Mouse (Mus musculus) adrenal gland, postnatal 4 days (tissue): Measurements from ENCODE around the gene A130010J15Rik. TPM values are rescaled to one million over a fixed set of nuclear protein-coding genes. Genes with fewer than 3 reads are reported as not detected.

Experiments
- DNase-seq, 2 experiments: peaks; one replicate each; pipeline ENCODE4 v3.0.0; 2021 to 2022; ENCODE audit warnings: low spot score in 2 of 2, mixed read lengths in 2 of 2
- total RNA-seq, 2 experiments: library from RNA; stranded (reverse); gene quantifications; 2 replicates each; pipeline ENCODE4 v1.2.3; 2021

The A130010J15Rik gene
- total RNA-seq, 2 experiments from 2014 or later: 4.8 to 5.7 TPM

- no peak for DNase-seq
These were observed 30.5 kb downstream of the A130010J15Rik start for GRCm38 (mm10) chr1:193198312-193198711.

GRCm38 (mm10) chr1:193200640-193201382 is 33.0 kb downstream of the A130010J15Rik start:
- no peak for DNase-seq

GRCm38 (mm10) chr1:193201383-193201778 is 33.5 kb downstream of the A130010J15Rik start, which contains the start of gene Traf3ip3:
TSS of gene Traf3ip3 (minus strand) at chr1:193201703.
- no peak for DNase-seq

GRCm38 (mm10) chr1:193203821-193204220 is 36.0 kb downstream of the A130010J15Rik start:
- no peak for DNase-seq

GRCm38 (mm10) chr1:193205431-193205830 is 37.6 kb downstream of the A130010J15Rik start:
- no peak for DNase-seq

- no peak for DNase-seq
These were observed 39.7 kb downstream of the A130010J15Rik start, which contains the start of gene Lamb3 for GRCm38 (mm10) chr1:193207503-193207902. TSS of gene Lamb3 (plus strand) at chr1:193207699.

GRCm38 (mm10) chr1:193208178-193208577 is 40.3 kb downstream of the A130010J15Rik start:
- peak in 1 of 2 experiments; percentile 11 for DNase-seq

- DNase-seq: no peak
These were observed 43.5 kb downstream of the A130010J15Rik start for GRCm38 (mm10) chr1:193211371-193211770.

GRCm38 (mm10) chr1:193214053-193214452 is 46.2 kb downstream of the A130010J15Rik start:
- DNase-seq: no peak

- no peak for DNase-seq
These were observed 48.2 kb downstream of the A130010J15Rik start for GRCm38 (mm10) chr1:193216000-193216399.

GRCm38 (mm10) chr1:193220408-193220807 is 52.6 kb downstream of the A130010J15Rik start:
- DNase-seq: no peak

GRCm38 (mm10) chr1:193225531-193225930 is 57.7 kb downstream of the A130010J15Rik start:
- DNase-seq: no peak

- no peak for DNase-seq
These were observed 58.3 kb downstream of the A130010J15Rik start for GRCm38 (mm10) chr1:193226114-193226513.

GRCm38 (mm10) chr1:193226724-193227522 is 59.1 kb downstream of the A130010J15Rik start:
- no peak for DNase-seq

Other genes with a start within 250 kb of the A130010J15Rik start
- gene Syt14, start 132.3 kb upstream of the A130010J15Rik start, total RNA-seq: 10 to 100 TPM in 1 of 2 experiments, 1 to 10 TPM in 1; 9.9 to 10.6 TPM
- gene Diexf, start 37.8 kb upstream of the A130010J15Rik start, total RNA-seq: 10 to 100 TPM; 18.1 to 19.9 TPM
- 1 to 10 TPM; 3.6 to 4.7 TPM for gene Irf6, start 14.9 kb upstream of the A130010J15Rik start, total RNA-seq
- gene Traf3ip3, start 33.7 kb downstream of the A130010J15Rik start, total RNA-seq: 1 to 10 TPM; 3.5 to 7.7 TPM
- 1 to 10 TPM; 1.4 to 1.7 TPM for gene Lamb3, start 39.7 kb downstream of the A130010J15Rik start, total RNA-seq
- 10 to 100 TPM in 1 of 2 experiments, 1 to 10 TPM in 1; 7.0 to 40.0 TPM for gene Hsd11b1, start 96.0 kb downstream of the A130010J15Rik start, total RNA-seq
- gene G0s2, start 105.2 kb downstream of the A130010J15Rik start, total RNA-seq: 10 to 100 TPM; 68.2 to 71.5 TPM
- 1 to 10 TPM; 1.8 to 3.6 TPM for gene Camk1g, start 202.3 kb downstream of the A130010J15Rik start, total RNA-seq